Mouse (Mus musculus) intestine, embryonic 14.5 days (tissue): ENCODE measurements around the gene Stxbp5. TPM values are rescaled to one million over a fixed set of nuclear protein-coding genes. Genes with fewer than 3 reads are reported as not detected.

Experiments
- ATAC-seq: fragments of 200-750 bp; cut with Nextera tagmentation; replicated peaks from 2 replicates; pipeline ENCODE4 v1.8.0; 2017; ENCODE audit warnings: low read depth, moderate number of reproducible peaks, moderate TSS enrichment, moderate library complexity; ENCODE audit not compliant: low FRiP score, low TSS enrichment
- DNase-seq: peaks from one replicate; pipeline ENCODE4 v3.0.0-alpha.2; 2018; ENCODE audit warnings: low spot score
- H3K27ac ChIP-seq: fragments of 300-500 bp; sonication (generic); 2 replicates; pipeline ENCODE4 v1.5.1; 2014; ENCODE audit warnings: low read depth, mild to moderate bottlenecking, control low read depth
- H3K27me3 ChIP-seq: fragments of 300-500 bp; sonication (generic); replicated peaks from 2 replicates; pipeline ENCODE4 v1.6.1; 2014; ENCODE audit warnings: low read length, control low read depth; ENCODE audit not compliant: control insufficient read depth, insufficient read depth
- H3K36me3 ChIP-seq: fragments of 300-500 bp; sonication (generic); 2 replicates; pipeline ENCODE4 v1.6.1; 2014; ENCODE audit warnings: low read length, control low read depth; ENCODE audit not compliant: control insufficient read depth, insufficient read depth
- H3K4me1 ChIP-seq: fragments of 300-500 bp; sonication (generic); replicated peaks from 2 replicates; pipeline ENCODE4 v1.6.1; 2014; ENCODE audit warnings: low read length, control low read depth, mixed read lengths; ENCODE audit not compliant: control insufficient read depth, insufficient read depth
- H3K4me2 ChIP-seq: fragments of 300-500 bp; sonication (generic); 2 replicates; pipeline ENCODE4 v1.6.1; 2014; ENCODE audit warnings: low read length
- H3K4me3 ChIP-seq: fragments of 300-500 bp; sonication (generic); 2 replicates; pipeline ENCODE4 v1.5.1; 2014; ENCODE audit warnings: low read depth, low read length, control low read depth, mixed read lengths
- H3K9ac ChIP-seq: fragments of 300-500 bp; sonication (generic); 2 replicates; pipeline ENCODE4 v1.6.1; 2014; ENCODE audit warnings: mild to moderate bottlenecking, low read length
- H3K9me3 ChIP-seq: fragments of 300-500 bp; sonication (generic); 2 replicates; pipeline ENCODE4 v1.6.1; 2016; ENCODE audit warnings: low read length, control low read depth; ENCODE audit not compliant: control insufficient read depth
- WGBS: fragments of 180-500 bp; shearing (Covaris S2); extraction: QIAGEN DNeasy Blood & Tissue Kit; methylation state at CpG from one replicate; pipeline ENCODE4 v1.1.7; 2014; 5-methylcytosine and 5-hydroxymethylcytosine counted together
- polyA plus RNA-seq: library from polyadenylated mRNA; unstranded; fragments of >200 nt; fragmentation: Nextera tagmentation; extraction: Ambion mirVana; gene quantifications from 2 replicates; pipeline ENCODE4 v1.2.1, GENCODE M21; 2014

Gene Stxbp5
- polyA plus RNA-seq, 1 experiment from 2014 or later = 10.0 TPM

GRCm38 (mm10) chr10:9763831-9764230 lies 137.0 kb downstream of the Stxbp5 start:
- 78% methylated on average over 5 of the region's 5 CpGs for WGBS
- ATAC-seq (no peak), DNase-seq (no peak)
- H3K9ac ChIP-seq = no peak overlapping the region
- no peaks in the 10 kb centered on the region for H3K9me3 ChIP-seq
- H3K27ac ChIP-seq = no peak overlapping the region
- peaks cover 36% of the 10 kb centered on the region for H3K36me3 ChIP-seq
- H3K4me1 ChIP-seq = no peaks in the 10 kb centered on the region; the same call in 1 of the 2 replicates
- H3K4me3 ChIP-seq = no peak overlapping the region
- no peaks in the 10 kb centered on the region for H3K27me3 ChIP-seq
- H3K4me2 ChIP-seq = no peak overlapping the region

- DNase-seq = no peak
- Histone ChIP-seq H3K36me3 (peaks cover 27% of the 10 kb centered on the region), H3K27me3 (no peaks in the 10 kb centered on the region), H3K4me3 (no peak overlapping the region), H3K4me1 (no peaks in the 10 kb centered on the region; the same call in 1 of the 2 replicates), H3K9me3 (no peaks in the 10 kb centered on the region), H3K4me2 (no peak overlapping the region), H3K9ac (no peak overlapping the region), H3K27ac (no peak overlapping the region)
- no peak for ATAC-seq
- 62% methylated on average over 8 of the region's 8 CpGs for WGBS
Measured at GRCm38 (mm10) chr10:9760264-9760663, 140.6 kb downstream of the Stxbp5 start.

- Histone ChIP-seq H3K4me2 (no peak overlapping the region), H3K4me1 (no peaks in the 10 kb centered on the region; the same call in 1 of the 2 replicates), H3K4me3 (no peak overlapping the region), H3K9me3 (no peaks in the 10 kb centered on the region), H3K36me3 (peaks cover 18% of the 10 kb centered on the region), H3K9ac (no peak overlapping the region), H3K27me3 (no peaks in the 10 kb centered on the region), H3K27ac (no peak overlapping the region)
- 51% methylated on average over 6 of the region's 6 CpGs for WGBS
- ATAC-seq (no peak), DNase-seq (no peak)
Measured at GRCm38 (mm10) chr10:9756546-9756945, 144.3 kb downstream of the Stxbp5 start.

DNA sequence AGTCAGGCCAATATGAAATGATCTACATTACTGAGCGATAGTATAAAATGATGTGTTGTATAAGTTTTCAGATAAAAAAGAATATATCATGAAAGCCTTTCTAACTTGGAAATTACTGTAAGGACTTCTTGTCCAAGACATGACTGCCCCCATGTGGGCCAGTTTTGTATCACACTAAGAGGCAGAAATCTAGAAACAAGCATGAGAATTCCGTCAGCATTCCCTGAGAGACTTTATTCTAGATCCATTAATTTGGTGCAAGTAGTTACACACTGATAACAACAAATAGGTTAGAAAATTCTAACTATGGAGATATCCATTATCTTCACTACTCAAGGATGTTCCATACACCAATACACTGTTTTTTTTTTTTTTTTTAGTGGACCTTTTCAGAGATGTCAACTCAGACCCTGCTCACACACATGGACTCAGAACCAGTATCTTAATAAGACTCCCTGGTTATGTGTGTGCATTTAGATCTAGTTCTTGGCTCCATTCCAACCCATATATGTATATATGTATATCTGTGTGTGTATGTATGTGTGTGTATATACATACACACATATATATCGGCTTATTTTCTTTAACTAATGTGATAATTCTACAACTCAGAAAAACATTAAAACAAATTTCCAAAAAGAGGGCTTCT lies 145.9 kb downstream of the Stxbp5 start:
- ATAC-seq (peak; percentile 70), DNase-seq (peak; percentile 88)
- Histone ChIP-seq H3K4me3 (no peak overlapping the region), H3K27me3 (no peaks in the 10 kb centered on the region), H3K4me2 (no peak overlapping the region), H3K36me3 (peaks cover 5% of the 10 kb centered on the region; the same call in 1 of the 2 replicates), H3K4me1 (no peaks in the 10 kb centered on the region; the same call in 1 of the 2 replicates), H3K9ac (no peak overlapping the region), H3K9me3 (no peaks in the 10 kb centered on the region), H3K27ac (no peak overlapping the region)
- WGBS = 48% methylated on average over 3 of the region's 3 CpGs

- no peak overlapping the region for H3K4me2 ChIP-seq
- no peak overlapping the region for H3K27ac ChIP-seq
- no peak for ATAC-seq
- 77% methylated on average over 3 of the region's 3 CpGs for WGBS
- no peak overlapping the region for H3K4me3 ChIP-seq
- H3K9me3 ChIP-seq = no peaks in the 10 kb centered on the region
- H3K4me1 ChIP-seq = no peaks in the 10 kb centered on the region
- no peak overlapping the region for H3K9ac ChIP-seq
- no peak for DNase-seq
- H3K36me3 ChIP-seq = no peaks in the 10 kb centered on the region
- H3K27me3 ChIP-seq = no peaks in the 10 kb centered on the region
Measured at GRCm38 (mm10) chr10:9733861-9734260, 167.0 kb downstream of the Stxbp5 start.

GRCm38 (mm10) chr10:9732065-9732749 lies 168.7 kb downstream of the Stxbp5 start:
- Histone ChIP-seq H3K4me1 (no peaks in the 10 kb centered on the region), H3K27me3 (no peaks in the 10 kb centered on the region), H3K4me3 (no peak overlapping the region), H3K9me3 (no peaks in the 10 kb centered on the region), H3K27ac (no peak overlapping the region), H3K9ac (no peak overlapping the region), H3K4me2 (no peak overlapping the region), H3K36me3 (no peaks in the 10 kb centered on the region)
- DNase-seq (no peak), ATAC-seq (no peak)
- WGBS = 85% methylated on average over 9 of the region's 9 CpGs

- H3K4me2 ChIP-seq = no peak overlapping the region
- no peaks in the 10 kb centered on the region for H3K27me3 ChIP-seq
- 74% methylated on average over 11 of the region's 11 CpGs for WGBS
- no peak for ATAC-seq
- H3K36me3 ChIP-seq = no peaks in the 10 kb centered on the region
- DNase-seq = no peak
- no peak overlapping the region for H3K4me3 ChIP-seq
- H3K4me1 ChIP-seq = peaks cover 4% of the 10 kb centered on the region; the same call in 1 of the 2 replicates
- no peak overlapping the region for H3K27ac ChIP-seq
- H3K9me3 ChIP-seq = no peaks in the 10 kb centered on the region
- H3K9ac ChIP-seq = no peak overlapping the region
Measured at GRCm38 (mm10) chr10:9722519-9723303, 178.2 kb downstream of the Stxbp5 start.

DNA sequence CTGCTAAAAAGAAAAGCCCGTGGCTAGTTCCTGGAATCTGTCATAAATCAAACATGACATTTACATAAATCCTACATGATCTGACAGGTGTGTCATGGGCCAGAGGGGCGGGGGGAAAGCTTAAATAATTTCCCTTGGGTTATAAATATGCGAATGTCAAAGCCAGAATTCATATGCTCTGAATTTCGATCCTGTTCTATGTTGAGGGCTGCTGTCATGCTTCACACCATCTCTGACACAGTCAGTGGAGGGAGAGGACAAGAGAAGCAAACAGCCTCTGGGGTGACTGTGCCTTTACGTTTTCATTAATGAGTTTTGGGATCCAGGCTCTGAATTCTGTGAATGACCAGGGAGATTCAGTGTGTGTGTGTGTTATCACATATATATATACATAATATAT lies 180.9 kb downstream of the Stxbp5 start:
- no peak overlapping the region for H3K27ac ChIP-seq
- H3K36me3 ChIP-seq = no peaks in the 10 kb centered on the region
- no peaks in the 10 kb centered on the region for H3K9me3 ChIP-seq
- ATAC-seq (no peak), DNase-seq (no peak)
- no peak overlapping the region for H3K4me3 ChIP-seq
- H3K4me2 ChIP-seq = no peak overlapping the region
- 69% methylated on average over 5 of the region's 5 CpGs for WGBS
- no peaks in the 10 kb centered on the region for H3K27me3 ChIP-seq
- H3K4me1 ChIP-seq = peaks cover 4% of the 10 kb centered on the region; the same call in 1 of the 2 replicates
- no peak overlapping the region for H3K9ac ChIP-seq
